Mouse (Mus musculus) 3134 (cell line): ENCODE results near the gene Pias4.
"Not testable (repeated sequence)": the region's sequence is repeated elsewhere in the genome, so short reads cannot be mapped to it uniquely, and the experiment has no call there.

Source experiments
- DNase-seq: peaks from one replicate; pipeline ENCODE4 v3.0.0-alpha.2; 2011; ENCODE audit warnings: low spot score; ENCODE audit not compliant: insufficient read length; ENCODE audit errors: extremely low read depth

The Pias4 gene

DNA sequence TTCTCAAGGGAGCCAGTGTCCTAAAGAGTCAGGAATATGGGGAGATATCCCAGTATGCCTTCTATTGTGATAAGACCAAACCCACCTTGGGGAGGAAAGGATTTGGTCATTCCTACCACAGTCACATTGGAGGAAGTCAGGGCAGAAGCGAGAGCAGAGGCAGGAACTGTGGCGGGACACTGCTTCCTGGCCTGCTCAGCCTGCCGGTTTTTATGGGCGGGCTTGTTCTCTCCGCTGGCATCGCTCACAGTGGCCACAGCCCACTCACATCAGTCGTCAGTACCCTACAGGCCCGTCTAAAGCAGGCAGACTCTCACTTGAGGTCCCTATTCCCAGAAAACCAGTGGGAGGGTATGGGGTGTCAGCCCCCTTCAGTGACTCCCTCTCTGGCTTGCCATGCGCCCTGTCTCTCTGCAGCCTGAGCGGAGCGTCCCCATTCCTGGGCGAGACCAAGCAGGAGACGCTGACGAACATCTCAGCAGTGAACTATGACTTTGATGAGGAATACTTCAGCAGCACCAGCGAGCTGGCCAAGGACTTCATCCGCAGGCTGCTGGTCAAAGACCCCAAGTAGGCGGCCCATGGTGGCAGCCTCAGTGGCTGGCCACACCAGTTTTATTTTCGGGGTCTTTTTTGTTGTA is 23.7 kb upstream of the Pias4 start:
- DNase-seq: no peak

DNA sequence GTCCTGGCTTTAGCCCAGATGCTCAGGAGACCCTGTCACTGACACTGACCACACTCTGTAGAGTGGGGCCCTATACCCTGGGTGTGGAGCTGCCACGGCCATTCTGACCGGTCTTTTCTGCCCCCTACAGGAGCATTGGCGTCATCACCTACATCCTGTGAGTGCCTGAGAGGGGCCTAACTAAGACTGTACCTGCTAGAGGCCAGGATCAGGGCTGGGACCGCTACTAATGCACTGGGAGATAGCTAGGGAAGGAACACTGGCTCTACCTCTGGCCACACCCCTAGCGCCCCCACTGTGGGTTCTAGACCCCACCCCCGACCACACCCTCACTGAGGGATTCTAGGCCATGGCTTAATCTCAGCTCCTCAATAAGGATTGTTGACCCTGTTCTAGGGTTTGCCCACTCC is 23.2 kb upstream of the Pias4 start:
- no peak for DNase-seq

DNA sequence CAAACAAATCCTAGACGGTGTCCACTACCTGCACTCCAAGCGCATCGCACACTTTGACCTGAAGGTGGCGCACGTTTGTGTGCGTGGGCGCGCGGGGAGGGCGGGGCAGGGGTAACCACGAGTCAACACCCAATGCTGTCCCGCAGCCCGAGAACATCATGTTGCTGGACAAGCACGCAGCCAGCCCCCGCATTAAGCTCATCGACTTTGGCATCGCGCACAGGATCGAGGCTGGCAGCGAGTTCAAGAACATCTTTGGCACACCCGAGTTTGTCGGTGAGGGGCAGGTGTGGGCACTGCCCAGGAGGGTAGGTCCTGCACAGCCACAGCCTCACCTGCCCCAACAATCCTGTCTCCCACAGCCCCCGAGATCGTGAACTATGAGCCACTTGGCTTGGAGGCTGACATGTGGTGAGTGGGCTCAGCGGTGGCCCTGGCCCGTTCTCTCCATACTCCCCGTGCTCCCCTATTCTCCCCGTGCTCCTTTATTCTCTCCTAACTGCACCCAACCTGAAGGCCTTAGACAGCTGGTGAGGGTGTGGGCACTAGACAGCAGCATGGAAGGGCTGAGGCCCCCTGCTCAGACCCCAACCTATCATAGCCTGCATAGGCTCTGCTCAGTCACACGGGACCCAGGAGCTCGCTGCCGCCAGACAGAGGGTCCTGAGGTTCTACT is 22.7 kb upstream of the Pias4 start:
- no peak for DNase-seq

DNA sequence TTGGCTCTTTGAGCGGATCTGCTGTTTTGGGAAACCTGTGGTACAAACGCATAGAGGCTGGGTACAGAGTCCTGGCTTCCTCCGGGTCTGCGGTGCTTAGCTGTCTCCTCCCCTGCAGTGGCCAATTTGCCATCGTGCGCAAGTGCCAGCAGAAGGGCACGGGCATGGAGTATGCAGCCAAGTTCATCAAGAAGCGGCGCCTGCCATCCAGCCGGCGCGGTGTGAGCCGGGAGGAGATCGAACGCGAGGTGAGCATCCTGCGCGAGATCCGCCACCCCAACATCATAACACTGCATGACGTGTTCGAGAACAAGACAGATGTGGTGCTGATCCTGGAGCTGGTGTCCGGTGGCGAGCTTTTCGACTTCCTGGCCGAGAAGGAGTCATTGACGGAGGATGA is 22.1 kb upstream of the Pias4 start:
- no peak for DNase-seq

DNA sequence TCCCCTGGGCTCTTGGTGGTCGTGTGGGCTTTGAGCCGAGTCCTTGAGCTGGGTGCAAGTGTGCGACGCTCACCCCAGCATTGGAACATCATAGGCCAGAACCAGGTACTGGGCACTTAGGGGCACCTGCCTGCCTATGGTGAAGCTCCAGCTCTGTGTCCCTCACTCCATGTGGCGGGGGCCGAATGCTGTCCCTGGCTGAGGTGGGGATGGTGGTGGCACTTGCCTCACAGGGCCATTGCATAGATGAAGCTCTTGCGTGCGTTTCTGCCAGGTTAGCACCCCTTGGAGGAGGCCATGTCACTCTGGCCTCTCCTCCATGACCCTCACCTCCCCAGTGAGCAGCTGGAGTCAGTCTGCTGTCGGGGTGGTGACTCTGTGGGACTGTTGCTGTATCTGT is 19.4 kb upstream of the Pias4 start:
- no peak for DNase-seq

DNA sequence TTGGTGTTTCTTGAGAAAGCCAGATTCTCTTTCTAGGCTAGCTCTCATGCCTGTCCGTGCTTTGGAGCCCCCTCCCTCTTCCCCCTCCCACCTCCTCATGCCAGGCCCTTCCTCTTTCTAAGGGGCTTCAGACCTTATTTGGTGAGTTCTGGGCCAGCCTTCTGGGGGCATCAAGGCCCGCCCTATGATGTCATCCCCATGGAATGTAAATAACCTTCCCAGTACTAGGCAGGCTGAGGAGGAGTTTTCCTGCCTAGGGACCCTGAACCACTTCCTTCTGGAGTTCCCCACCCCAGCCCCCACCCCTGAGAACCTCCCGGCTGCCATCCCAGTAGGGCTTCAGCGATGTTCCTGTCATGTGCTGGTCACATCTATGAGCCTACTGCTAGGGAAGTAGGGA is 17.0 kb upstream of the Pias4 start:
- no peak for DNase-seq

DNA sequence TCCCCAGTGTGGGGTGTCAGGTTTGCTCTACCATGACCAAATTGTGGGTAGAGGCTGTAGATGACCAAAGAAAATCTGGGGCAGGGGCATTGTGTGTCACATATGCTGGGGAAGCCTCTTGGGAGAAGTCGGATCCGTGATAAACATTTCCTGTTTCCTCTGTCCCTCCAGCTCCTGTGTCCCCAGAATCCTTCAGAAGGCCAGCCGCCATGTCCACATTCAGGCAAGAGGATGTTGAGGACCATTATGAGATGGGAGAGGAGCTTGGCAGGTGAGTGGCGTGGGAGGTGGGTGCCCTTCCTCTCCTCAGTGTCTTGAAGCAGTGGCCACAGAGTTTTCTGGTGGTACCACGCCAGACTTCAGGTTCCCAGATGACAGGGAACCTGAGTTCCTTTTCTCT is 16.1 kb upstream of the Pias4 start, which contains the start of gene 4930442H23Rik:
Gene 4930442H23Rik, minus strand, starts transcription at position 45 of the 400 bp plus-strand sequence.
- no peak for DNase-seq

DNA sequence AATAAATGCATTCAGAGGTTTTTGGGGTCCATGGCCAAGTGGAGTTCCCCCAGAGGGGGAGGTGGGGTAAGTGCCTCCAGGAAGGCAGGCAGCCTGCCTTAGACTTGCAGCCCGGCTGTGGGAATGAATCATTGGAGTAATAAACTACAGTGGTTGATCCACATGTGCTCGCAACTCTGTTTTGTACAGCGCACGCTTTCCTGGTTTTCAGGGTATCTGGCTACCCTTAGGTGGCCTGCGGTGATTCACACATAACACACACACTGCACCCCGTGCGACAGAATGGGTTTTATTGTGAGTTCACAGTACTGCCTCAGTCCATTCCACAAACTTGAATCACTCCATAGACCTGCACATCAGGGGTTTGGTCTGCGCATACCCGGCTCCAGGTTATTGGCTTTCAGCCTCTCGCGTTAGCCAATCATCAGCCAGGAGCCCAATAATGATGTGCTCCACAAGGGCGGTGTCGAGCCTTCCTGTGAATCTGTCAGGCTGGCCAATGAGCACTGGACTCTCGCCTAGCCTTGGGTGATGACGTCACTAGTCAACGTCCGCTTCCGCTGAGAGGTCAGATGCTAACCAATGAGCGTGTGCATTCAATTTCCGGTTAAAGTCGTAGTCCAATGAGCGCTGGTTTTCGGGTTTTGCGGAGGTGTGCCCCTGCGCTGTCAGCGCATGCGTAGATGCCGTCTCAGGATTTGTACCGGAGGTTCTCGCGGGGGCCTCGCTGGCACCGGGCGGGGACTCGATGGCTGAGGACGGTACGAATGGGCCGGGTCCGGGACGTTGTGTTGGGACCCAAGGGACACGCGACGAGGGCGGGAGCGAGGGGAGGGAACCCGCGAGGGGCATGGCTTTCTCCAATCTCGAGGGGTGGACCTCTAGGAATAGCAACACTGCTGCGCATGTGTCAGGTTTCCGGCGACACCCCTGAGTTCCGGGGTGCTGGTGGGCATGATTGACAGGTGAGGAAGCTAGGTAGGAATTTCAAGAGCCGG is 14.9 kb upstream of the Pias4 start, which contains the start of gene Dapk3:
Gene Dapk3, plus strand, starts transcription at position 670 of the 998 bp plus-strand sequence.
- peak; percentile 96 for DNase-seq

DNA sequence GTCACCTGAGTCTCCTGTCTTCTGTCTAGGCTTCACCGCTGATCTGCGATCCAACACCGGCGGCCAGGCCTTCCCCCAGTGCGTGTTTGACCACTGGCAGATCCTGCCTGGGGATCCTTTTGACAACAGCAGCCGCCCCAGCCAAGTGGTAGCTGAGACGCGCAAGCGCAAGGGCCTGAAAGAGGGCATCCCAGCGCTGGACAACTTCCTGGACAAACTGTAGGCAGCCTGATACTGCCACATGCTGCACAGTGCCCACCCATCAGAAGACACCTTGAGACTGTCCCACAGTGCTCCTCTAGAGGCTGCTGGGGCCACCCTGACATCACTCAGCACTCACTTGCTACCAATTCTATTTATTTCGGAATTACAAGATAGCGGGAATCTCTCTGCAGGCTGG is 14.1 kb upstream of the Pias4 start:
- not testable (repeated sequence) for DNase-seq

DNA sequence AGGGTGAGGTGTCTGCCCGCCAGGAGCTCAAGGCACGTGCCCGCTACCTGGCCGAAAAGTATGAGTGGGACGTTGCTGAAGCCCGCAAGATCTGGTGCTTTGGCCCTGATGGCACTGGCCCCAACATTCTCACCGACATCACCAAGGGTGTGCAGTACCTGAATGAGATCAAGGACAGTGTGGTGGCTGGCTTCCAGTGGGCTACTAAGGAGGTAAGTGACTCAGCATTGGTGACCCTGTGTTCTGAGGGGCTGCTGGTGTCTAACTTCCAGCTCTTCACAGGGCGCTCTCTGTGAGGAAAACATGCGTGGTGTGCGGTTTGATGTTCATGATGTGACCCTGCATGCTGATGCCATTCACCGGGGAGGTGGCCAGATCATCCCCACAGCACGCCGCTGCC is 13.2 kb upstream of the Pias4 start:
- DNase-seq: no peak

DNA sequence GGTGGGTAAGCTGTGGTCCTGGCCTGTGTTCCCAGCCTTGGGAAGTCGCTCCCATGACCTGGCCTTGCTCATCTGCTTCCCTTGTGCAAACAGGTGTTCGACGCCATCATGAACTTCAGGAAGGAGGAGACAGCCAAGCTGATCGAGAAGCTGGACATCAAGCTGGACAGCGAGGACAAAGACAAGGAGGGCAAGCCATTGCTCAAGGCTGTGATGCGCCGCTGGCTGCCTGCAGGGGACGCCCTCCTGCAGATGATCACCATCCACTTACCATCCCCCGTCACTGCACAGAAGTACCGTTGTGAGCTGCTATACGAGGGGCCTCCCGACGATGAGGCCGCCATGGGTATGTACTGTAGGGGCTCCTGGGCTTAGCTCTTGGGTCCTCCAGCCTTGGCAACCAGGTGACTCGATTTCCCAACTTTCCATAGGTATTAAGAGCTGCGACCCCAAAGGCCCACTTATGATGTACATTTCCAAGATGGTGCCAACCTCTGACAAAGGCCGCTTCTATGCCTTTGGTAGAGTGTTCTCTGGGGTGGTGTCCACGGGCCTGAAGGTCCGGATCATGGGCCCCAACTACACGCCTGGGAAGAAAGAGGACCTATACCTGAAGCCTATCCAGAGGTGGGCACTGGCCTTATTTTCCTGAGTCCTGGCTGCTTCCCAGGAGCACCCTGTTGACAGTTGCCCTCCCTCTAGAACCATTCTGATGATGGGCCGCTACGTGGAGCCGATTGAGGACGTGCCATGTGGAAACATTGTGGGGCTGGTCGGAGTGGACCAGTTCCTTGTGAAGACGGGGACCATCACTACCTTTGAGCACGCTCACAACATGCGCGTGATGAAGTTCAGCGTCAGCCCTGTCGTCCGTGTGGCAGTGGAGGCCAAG is 12.0 kb upstream of the Pias4 start:
- DNase-seq: no peak

DNA sequence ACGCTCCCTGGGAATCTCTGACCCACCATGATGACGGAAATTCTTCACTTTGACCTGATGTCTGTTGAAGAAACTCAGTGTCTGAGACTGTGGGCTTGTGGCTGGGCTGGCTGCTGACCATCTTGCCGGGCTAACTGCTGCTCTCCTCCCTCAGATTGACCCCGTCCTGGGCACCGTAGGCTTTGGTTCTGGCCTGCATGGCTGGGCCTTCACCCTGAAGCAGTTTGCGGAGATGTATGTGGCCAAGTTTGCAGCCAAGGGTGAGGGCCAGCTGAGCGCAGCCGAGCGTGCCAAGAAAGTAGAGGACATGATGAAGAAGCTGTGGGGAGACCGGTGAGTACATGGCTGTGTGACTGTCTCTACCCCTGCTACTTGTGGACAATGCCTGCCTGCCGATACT is 11.2 kb upstream of the Pias4 start:
- DNase-seq: no peak

DNA sequence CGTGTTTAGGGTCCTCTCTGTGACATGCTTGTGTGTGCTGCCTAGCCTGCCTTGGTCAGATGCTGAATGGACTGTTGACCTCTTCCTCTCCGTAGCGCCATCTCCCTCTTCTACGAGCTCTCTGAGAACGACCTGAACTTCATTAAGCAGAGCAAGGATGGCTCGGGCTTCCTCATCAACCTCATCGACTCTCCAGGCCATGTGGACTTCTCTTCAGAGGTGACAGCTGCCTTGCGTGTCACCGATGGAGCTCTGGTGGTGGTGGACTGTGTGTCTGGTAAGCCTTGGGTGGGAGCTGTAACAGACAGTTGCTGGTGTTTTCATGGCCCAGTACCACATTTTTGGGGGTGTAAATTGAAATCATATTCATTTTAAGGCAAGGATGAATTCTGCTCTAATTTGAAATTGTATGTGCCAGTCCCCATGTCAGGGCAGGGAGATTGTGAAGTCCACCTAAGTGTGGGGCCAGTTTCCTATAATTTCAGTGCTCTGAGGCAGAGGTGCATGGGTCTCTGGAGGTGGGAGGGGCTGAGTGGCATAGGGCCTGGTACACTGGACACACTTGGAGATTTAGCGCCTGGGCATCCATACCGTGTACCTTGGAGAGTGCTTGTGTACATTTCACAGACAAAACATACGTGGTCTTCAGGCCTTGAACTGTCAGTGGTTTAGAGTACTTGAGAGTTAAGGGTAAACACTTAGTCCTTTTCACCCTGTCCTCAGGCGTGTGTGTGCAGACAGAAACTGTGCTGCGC is 10.4 kb upstream of the Pias4 start:
- no peak for DNase-seq

DNA sequence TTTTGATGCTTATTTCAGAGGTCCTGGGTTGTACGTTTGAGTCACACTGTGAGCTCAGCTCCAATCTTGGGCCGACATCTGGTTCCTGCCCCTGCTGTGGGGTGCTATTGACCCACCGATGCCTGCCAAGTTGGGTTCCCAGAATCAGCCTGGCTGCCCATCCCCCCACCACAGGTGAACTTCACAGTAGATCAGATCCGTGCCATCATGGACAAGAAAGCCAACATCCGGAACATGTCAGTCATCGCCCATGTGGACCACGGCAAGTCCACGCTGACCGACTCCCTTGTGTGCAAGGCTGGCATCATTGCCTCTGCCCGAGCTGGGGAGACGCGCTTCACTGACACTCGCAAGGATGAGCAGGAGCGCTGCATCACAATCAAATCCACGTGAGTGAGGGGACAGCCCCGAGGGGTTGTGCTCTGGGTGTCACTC is 9.8 kb upstream of the Pias4 start:
- peak; percentile 63 for DNase-seq

DNA sequence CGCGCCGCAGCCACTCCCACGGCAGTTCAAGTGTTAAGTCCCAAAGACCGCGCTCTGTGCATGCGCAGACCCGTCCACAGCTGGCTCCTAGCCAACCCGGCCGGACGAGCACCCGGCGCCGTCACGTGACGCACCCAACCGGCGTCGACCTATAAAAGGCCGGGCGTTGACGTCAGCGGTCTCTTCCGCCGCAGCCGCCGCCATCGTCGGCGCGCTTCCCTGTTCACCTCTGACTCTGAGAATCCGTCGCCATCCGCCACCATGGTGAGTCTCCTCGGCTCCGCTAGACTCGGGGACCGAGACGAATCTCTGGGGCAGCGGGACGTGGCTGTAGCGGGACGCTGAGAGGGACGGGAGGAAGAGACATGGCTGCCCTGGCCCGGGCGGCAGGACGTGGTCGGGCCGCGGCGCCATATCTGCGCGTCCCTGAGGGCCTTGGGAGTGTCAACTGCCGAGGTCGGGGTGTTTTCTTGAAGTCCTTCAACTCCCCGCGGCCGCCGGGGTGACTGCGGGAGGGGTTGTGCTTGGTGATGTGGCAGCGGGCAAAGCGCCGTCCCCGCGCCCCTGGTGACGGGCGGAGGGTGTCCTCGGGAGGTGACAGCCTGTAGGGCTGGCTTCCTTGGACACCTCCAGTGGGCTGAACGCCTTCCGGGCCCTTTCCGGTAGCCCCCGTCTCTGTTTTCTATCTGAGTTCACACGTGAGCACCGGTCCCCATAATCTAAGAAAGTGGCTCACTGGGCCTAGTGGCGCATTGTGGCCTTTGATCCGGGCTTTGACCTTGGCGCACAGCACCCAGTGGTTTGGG is 8.9 kb upstream of the Pias4 start, which contains the start of gene Eef2:
Gene Eef2, plus strand, starts transcription at position 166 of the 806 bp plus-strand sequence.
- DNase-seq: peak; percentile 97

DNA sequence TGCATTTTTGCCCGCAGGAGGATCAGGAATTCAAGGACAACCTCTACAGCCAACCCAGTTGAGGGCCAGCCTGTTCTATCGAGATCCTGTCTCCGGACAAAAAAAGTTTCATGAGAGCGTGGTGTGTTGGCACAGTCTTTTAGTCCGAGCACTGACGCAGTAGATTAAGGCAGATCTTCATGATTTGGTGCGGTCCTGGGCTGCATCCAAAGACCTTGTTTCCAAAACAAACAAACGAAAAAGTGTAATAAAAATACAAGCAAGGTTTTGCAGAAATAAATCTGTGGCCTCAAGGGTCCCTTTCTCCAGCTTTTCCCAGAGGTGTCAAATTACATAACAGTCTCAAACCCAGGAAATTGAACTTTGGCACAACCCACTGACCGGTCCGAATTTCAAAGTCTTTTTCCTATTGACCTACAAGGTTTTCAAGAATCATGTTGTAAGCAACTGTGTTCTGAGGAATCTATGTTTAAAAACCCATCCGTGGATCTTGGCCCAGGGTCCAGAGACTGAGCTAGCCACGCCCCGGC is 8.3 kb upstream of the Pias4 start:
- no peak for DNase-seq

DNA sequence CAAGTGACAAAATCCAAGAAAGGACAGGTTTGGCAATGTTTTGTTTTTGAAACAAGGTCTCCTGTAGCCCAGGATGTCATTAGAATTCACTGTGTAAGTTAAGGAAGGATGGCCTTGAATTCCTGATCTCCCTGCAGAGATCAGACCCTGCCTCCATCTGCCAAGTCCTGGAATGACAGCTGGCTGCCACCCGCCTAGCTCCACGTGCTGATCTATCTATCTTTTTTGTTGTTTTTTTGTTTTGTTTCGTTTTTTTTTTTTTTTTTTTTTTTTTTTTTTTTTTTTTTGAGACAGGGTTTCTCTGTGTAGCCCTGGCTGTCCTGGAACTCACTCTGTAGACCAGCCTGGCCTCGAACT is 7.6 kb upstream of the Pias4 start:
- not testable (repeated sequence) for DNase-seq

DNA sequence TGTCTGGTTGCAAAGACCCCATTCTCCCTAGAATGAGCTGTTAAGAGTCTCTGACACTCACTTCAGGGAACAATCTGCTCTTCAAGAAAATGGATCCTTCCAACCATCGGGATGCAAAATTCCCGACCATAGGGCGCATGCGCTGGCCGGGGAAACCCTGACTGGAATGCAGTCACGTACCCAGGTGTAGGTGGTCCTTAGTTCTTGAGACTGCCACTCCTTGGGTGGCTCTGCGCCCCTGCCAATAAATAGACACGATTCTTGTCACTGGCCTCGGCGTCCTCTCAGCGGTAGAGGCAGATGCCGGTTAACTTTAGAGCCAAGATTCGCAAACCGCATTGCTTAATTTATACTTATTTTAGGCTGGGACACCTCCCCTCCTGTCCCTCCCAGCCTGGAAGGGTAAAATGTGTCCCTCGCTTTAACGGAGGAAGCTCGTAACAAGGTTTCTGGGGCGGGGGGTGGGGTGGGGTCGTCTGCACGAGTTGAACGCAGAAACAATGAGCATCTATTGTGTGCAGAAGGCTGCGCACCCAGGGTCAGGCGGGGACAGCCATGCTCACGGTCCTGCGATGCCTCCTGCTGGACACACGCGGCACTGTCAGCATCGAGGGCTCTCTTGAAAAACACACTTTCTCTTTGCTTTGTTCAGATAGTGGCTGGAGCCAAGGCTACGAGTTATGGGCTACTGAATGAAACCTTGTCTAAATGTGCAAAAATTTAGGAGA is 7.1 kb upstream of the Pias4 start:
- DNase-seq: peak; percentile 74
